Mouse (Mus musculus): ENCODE results near the gene Ptcd1. TPM values are rescaled to one million over a fixed set of nuclear protein-coding genes. Genes with fewer than 3 reads are reported as not detected.
"Not testable (repeated sequence)": the region's sequence is repeated elsewhere in the genome, so short reads cannot be mapped to it uniquely, and the experiment has no call there.

The Ptcd1 gene
- 10 to 100 TPM; 21.8 to 24.9 TPM for total RNA-seq (2021)
- long read RNA-seq, experiment 1, transcript Ptcd1-201 (9 exons, 3,087 nt): major isoform, 25 of 34 reads
- long read RNA-seq, experiment 1, partial matches to known transcripts: 5 of 34 reads
- long read RNA-seq, experiment 1, other reads (novel, unspliced or antisense): 4 of 34 reads
- long read RNA-seq, experiment 2, transcript Ptcd1-201 (9 exons, 3,087 nt): major isoform, 23 of 36 reads
- long read RNA-seq, experiment 2, partial matches to known transcripts: 4 of 36 reads
- long read RNA-seq, experiment 2, other reads (novel, unspliced or antisense): 9 of 36 reads

GRCm38 (mm10) chr5:145166536-145167305, at the start of gene Ptcd1, which contains the start of gene Cpsf4:
Ptcd1 (minus strand) TSS chr5:145167108.
Cpsf4 (plus strand) TSS chr5:145167213.
- DNase-seq (ENCODE audit: low spot score in 2 of 2): peak; percentile 98
- peak within 1 kb of the TSS; percentile 88 for H3K4me3 ChIP-seq
- TF ChIP-seq CTCF (conservative IDR thresholded peaks at IDR 0.05): peak; percentile 22
- H3K27ac ChIP-seq: peak within 1 kb of the TSS; percentile 96

GRCm38 (mm10) chr5:145214679-145215078, 47.8 kb upstream of the Ptcd1 start:
- no peak for DNase-seq (ENCODE audit: low spot score in 2 of 2)
- peak; percentile 70 for TF ChIP-seq CTCF (conservative IDR thresholded peaks at IDR 0.05)
- H3K4me3 ChIP-seq: no peak overlapping the region
- no peak overlapping the region for H3K27ac ChIP-seq

- Histone ChIP-seq H3K4me3 (no peak overlapping the region), H3K27ac (no peak overlapping the region)
- TF ChIP-seq CTCF (conservative IDR thresholded peaks at IDR 0.05): no peak
- DNase-seq (ENCODE audit: low spot score in 2 of 2): no peak
These were observed 46.6 kb upstream of the Ptcd1 start for GRCm38 (mm10) chr5:145213505-145213904.

DNA sequence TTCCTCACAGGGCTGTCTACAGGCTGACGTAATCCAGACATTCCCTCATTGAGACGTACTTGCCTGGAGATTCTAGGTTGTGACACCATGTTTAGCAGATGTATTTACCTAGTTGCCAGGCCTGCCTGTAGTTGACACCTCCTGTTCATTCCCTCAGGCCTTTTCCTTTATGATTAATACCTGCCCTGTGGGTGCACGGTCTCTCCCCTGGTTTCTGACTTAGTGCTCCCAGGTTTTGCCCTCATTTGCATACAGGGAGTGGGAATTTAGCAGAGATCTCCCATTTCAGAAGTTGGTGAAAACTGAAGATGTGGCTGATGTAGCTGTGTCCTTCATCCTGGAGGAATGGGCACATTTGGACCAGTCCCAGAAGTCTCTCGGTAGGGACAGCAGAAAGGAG, 45.3 kb upstream of the Ptcd1 start:
- H3K4me3 ChIP-seq: no peak overlapping the region
- no peak overlapping the region for H3K27ac ChIP-seq
- no peak for TF ChIP-seq CTCF (conservative IDR thresholded peaks at IDR 0.05)
- DNase-seq (ENCODE audit: low spot score in 2 of 2): no peak

- Histone ChIP-seq H3K27ac (no peak overlapping the region), H3K4me3 (no peak overlapping the region)
- no peak for TF ChIP-seq CTCF (conservative IDR thresholded peaks at IDR 0.05)
- no peak for DNase-seq (ENCODE audit: low spot score in 2 of 2)
These were observed 44.4 kb upstream of the Ptcd1 start for GRCm38 (mm10) chr5:145211340-145211739.

DNA sequence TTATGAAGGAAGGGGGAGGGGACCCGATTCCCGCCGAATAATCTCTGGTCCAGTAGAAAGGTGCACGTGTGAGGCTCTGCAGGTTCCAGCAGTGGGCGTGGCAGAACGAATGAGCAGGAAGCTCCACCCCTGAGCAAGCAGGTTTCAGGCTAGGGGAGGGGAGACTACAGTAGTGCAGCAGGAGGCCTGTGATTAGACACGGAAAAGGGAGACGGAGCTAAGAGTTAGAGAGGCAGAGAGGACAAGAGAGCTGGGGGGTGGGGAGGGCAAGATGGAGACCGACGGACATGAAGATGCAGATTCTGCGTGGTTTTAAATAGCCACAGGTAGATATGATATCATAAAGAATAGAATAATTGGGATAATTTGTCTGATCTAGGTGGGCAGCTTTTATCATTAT, 41.5 kb upstream of the Ptcd1 start:
- not testable (repeated sequence) for H3K27ac ChIP-seq; H3K4me3 ChIP-seq; DNase-seq (ENCODE audit: low spot score in 2 of 2)

DNA sequence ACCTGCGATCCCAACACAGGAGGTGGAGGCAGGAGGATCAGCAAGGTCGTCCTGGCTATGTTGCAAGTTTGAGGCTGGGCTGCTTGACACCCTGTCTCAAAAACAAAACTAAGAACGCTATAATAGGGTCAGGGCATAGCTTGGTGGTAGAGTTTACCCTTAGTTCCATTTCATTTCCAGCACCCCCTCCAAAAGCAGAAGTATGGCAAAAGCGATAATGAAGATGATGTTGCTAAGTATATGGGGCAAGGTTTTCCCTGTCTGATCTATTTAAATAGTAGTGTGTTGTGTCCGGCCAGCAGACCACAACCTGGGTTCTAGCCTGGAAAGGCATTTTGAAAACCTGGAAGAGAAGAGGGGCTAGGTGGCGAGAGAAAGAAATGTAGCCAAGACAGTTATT, 41.0 kb upstream of the Ptcd1 start:
- H3K4me3 ChIP-seq: no peak overlapping the region
- H3K27ac ChIP-seq: no peak overlapping the region
- no peak for TF ChIP-seq CTCF (conservative IDR thresholded peaks at IDR 0.05)
- DNase-seq (ENCODE audit: low spot score in 2 of 2): no peak

DNA sequence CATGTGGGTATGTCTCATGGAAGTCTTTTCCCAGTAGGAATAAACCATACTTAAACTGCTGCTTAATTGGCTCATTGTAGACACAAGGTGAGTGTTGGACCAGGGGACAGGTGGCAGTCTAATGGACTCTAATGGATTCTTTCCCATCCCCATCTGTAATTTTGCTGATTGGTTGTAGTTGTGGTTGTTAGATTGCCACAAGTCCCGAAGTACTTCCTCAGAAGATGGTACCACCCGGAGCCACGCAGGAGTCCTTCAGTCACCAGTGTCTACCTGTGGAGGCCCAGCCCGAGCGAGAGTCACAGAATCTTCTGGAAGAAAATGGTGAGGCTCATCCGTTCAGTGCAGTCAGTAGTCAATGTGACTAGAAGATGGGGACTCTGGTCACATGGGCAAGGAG, 40.5 kb upstream of the Ptcd1 start:
- H3K4me3 ChIP-seq: no peak overlapping the region
- TF ChIP-seq CTCF (conservative IDR thresholded peaks at IDR 0.05): no peak
- no peak for DNase-seq (ENCODE audit: low spot score in 2 of 2)
- H3K27ac ChIP-seq: no peak overlapping the region

DNA sequence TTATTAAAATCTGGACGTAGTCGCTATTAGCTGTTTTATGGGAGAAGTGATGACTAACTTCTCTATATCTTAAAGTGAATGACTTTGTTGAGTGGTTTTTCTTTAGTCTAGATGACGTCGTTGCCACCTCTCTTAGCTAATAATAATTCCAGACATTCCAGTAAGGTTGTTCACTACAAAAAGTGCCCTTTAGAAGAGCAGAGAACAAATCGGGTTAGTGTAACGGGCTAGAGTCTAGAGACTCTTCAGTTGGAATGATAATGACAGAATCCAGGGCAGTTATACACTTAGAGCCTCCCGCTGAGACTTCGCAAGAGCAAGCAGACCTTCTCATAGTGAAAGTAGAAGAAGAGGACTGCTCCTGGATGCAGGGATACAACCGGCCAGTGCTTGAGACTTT, 38.1 kb upstream of the Ptcd1 start:
- DNase-seq (ENCODE audit: low spot score in 2 of 2): no peak
- Histone ChIP-seq H3K27ac (peak overlapping the region; percentile 96), H3K4me3 (peak overlapping the region; percentile 74)
- TF ChIP-seq CTCF (conservative IDR thresholded peaks at IDR 0.05): no peak

GRCm38 (mm10) chr5:145203936-145204691, 37.2 kb upstream of the Ptcd1 start, which contains the start of gene Zkscan5:
Zkscan5 (plus strand) TSS chr5:145204562.
- peak; percentile 53 for TF ChIP-seq CTCF (conservative IDR thresholded peaks at IDR 0.05)
- H3K4me3 ChIP-seq: peak within 1 kb of the TSS; percentile 74
- peak within 1 kb of the TSS; percentile 96 for H3K27ac ChIP-seq
- DNase-seq (ENCODE audit: low spot score in 2 of 2): peak; percentile 97 to 99

- no peak for DNase-seq (ENCODE audit: low spot score in 2 of 2)
- Histone ChIP-seq H3K4me3 (no peak overlapping the region), H3K27ac (no peak overlapping the region)
- no peak for TF ChIP-seq CTCF (conservative IDR thresholded peaks at IDR 0.05)
These were observed 35.5 kb upstream of the Ptcd1 start for GRCm38 (mm10) chr5:145202446-145202845.

DNA sequence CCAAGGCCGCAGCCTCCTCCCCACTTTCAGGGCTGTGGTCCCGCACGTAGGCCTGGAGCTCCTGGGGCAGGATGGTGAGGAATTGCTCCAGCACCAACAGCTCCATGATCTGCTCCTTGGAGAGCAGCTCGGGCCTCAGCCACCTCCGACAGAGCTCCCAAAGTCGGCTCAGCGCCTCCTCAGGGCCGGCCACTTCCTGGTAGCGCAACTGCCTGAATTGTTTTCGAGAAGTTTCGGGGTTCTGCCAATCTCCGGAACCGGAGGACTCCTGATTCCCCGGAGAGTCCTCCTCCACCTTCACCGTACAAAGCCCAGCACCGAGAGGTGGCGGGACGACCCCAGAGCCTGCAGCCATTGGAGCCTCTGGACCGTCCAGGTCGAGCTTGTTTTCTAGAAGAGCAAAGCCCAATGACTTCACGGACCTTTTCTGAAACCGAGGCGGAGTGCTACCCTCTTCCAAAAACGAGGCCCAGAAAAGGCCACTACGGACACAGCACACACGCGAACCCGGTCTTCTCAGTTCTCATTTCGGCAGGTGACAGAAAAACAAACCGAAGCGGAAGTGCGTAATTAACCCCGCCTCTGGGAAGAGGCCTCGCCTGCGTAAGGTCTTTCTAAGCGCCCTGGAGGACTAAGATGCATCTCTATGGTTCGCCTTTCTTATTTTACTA, 34.5 kb upstream of the Ptcd1 start, which contains the start of gene Zkscan14:
TSS of gene Zkscan14 (minus strand) at position 548 of the 671 bp plus-strand sequence.
- DNase-seq (ENCODE audit: low spot score in 2 of 2): peak; percentile 73 to 80
- H3K4me3 ChIP-seq: peak within 1 kb of the TSS; percentile 89
- no peak for TF ChIP-seq CTCF (conservative IDR thresholded peaks at IDR 0.05)
- peak within 1 kb of the TSS; percentile 88 for H3K27ac ChIP-seq

Measured in layer of hippocampus, adult 2 months (tissue).